Mouse (Mus musculus) liver, embryonic 14.5 days (tissue): ENCODE results near the gene Hipk2.

Experiments
- CTCF ChIP-seq: IDR thresholded peaks from 2 replicates; pipeline ENCODE4 v1.5.1; 2016; ENCODE audit warnings: antibody characterized with exemption, low read depth, control low read depth
- EP300 ChIP-seq: IDR thresholded peaks from 2 replicates; pipeline ENCODE4 v1.6.1; 2016; ENCODE audit warnings: antibody characterized with exemption, low read depth

DNA sequence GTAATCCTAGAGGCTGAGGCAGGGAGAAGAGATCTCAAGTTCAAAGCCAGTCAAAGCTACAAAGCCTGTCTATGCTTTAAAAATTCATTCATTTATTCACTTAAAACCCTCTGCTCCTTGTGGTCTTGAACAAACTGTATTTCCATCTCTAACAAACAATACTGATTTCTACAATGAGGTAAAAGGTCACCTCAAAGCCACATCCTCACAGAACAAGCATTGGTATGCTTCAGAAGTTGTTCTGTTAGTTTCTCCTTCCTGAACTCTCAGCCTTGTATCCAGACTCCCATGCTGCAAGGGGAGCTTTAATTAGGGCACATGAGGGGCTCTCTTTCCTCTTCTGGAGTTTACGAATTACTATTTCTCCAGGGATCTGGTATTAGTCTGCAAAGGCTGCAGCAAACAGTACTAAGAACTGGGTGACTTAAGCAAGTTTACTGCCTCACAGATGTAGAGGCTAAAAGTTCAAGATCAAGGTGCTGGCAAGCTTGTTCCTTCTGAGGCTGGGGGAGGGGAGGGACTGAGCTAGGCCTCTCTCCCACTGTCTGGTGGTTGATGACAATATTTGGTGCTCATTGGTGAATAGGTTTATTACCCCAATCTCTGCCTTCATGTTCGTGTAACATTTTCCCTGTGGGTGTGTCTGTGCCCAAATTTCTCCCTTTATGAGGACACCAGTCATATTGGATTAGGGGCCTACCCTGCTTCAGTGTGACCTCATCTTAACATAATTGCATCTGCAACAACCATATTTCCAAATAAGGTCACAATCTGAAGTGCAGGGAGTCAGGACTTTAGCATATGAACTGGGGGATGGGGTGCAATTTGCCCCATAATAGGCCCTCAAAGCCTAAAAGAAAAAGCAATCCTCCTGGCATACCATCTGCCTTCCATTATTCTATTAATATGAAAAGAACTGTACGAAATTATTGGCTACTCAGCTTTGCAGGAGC, 27.7 kb downstream of the Hipk2 start:
- TF ChIP-seq EP300 (no peak), CTCF (no peak)
